Mouse (Mus musculus) lung, postnatal 14 days (tissue): ENCODE results near the gene Rpl10a.
"Not testable (repeated sequence)": the region's sequence is repeated elsewhere in the genome, so short reads cannot be mapped to it uniquely, and the experiment has no call there.

Experiments used
- DNase-seq: peaks from one replicate; pipeline ENCODE4 v3.0.0; 2021

The Rpl10a gene

GRCm38 (mm10) chr17:28310831-28311230, 17.4 kb upstream of the Rpl10a start:
- no peak for DNase-seq

GRCm38 (mm10) chr17:28311366-28312132, 16.7 kb upstream of the Rpl10a start:
- DNase-seq, result no peak

- DNase-seq, result no peak
These were observed 15.7 kb upstream of the Rpl10a start for GRCm38 (mm10) chr17:28312232-28313211.

GRCm38 (mm10) chr17:28313212-28313879, 14.9 kb upstream of the Rpl10a start, which contains the start of gene Fance:
Gene Fance (plus strand): TSS chr17:28313519.
- DNase-seq, result peak; percentile 96

- DNase-seq, result no peak
These were observed 14.4 kb upstream of the Rpl10a start for GRCm38 (mm10) chr17:28313880-28314225.

GRCm38 (mm10) chr17:28315611-28316160, 12.6 kb upstream of the Rpl10a start:
- DNase-seq, result no peak

- no peak for DNase-seq
These were observed 11.8 kb upstream of the Rpl10a start for GRCm38 (mm10) chr17:28316476-28316875.

GRCm38 (mm10) chr17:28317091-28317490, 11.2 kb upstream of the Rpl10a start:
- DNase-seq, result no peak

GRCm38 (mm10) chr17:28317725-28318124, 10.5 kb upstream of the Rpl10a start:
- no peak for DNase-seq

GRCm38 (mm10) chr17:28321700-28322099, 6.6 kb upstream of the Rpl10a start:
- DNase-seq, result no peak

- no peak for DNase-seq
These were observed 4.5 kb upstream of the Rpl10a start for GRCm38 (mm10) chr17:28323786-28324185.

GRCm38 (mm10) chr17:28324416-28324815, 3.9 kb upstream of the Rpl10a start:
- DNase-seq, result not testable (repeated sequence)

- DNase-seq, result no peak
These were observed 2.5 kb upstream of the Rpl10a start for GRCm38 (mm10) chr17:28325751-28326150.

- DNase-seq, result no peak
These were observed 1.3 kb upstream of the Rpl10a start for GRCm38 (mm10) chr17:28326951-28327350.

GRCm38 (mm10) chr17:28327673-28328325, 472 bp upstream of the Rpl10a start:
- no peak for DNase-seq

- DNase-seq, result no peak
These were observed 675 bp downstream of the Rpl10a start for GRCm38 (mm10) chr17:28328946-28329345.

GRCm38 (mm10) chr17:28329503-28330231, 1.4 kb downstream of the Rpl10a start:
- DNase-seq, result no peak

GRCm38 (mm10) chr17:28330232-28330546, 1.9 kb downstream of the Rpl10a start:
- DNase-seq, result no peak

- not testable (repeated sequence) for DNase-seq
These were observed 2.3 kb downstream of the Rpl10a start for GRCm38 (mm10) chr17:28330590-28330989.

GRCm38 (mm10) chr17:28331241-28332112, 3.2 kb downstream of the Rpl10a start:
- DNase-seq, result no peak
